Mouse (Mus musculus) spleen, adult 2 months (tissue): Measurements from ENCODE around the gene Toe1. TPM values are rescaled to one million over a fixed set of nuclear protein-coding genes. Genes with fewer than 3 reads are reported as not detected.

Experiments
- DNase-seq, 2 experiments: peaks; one replicate each; pipeline versions ENCODE4 v3.0.0 to v3.0.0-alpha.2; 2012 to 2021; ENCODE audit warnings: low spot score in 2 of 2, low read depth in 1 of 2
- H3K27ac ChIP-seq: fragments of 200-500 bp; 2 replicates; pipeline ENCODE4 v1.5.1; 2012; ENCODE audit warnings: low read length, inconsistent platforms; ENCODE audit not compliant: insufficient read depth
- H3K27me3 ChIP-seq: fragments of 200-500 bp; 2 replicates; pipeline ENCODE4 v1.6.1; 2012; ENCODE audit warnings: mild to moderate bottlenecking, moderate library complexity, low read length, inconsistent platforms; ENCODE audit not compliant: control insufficient read depth, insufficient read depth
- H3K36me3 ChIP-seq: fragments of 200-500 bp; 2 replicates; pipeline ENCODE4 v1.6.1; 2012; ENCODE audit warnings: mild to moderate bottlenecking, low read length, inconsistent platforms; ENCODE audit not compliant: control insufficient read depth, insufficient read depth
- H3K4me1 ChIP-seq: fragments of 200-500 bp; 2 replicates; pipeline ENCODE4 v1.6.1; 2011; ENCODE audit warnings: inconsistent platforms; ENCODE audit not compliant: control insufficient read depth, insufficient read depth, insufficient read length
- H3K4me3 ChIP-seq: fragments of 200-500 bp; 2 replicates; pipeline ENCODE4 v1.5.1; 2011; ENCODE audit warnings: mild to moderate bottlenecking, inconsistent platforms; ENCODE audit not compliant: insufficient read depth, insufficient read length; ENCODE audit errors: extremely low read depth
- CTCF ChIP-seq: fragments of 200-500 bp; IDR thresholded peaks from 2 replicates; pipeline ENCODE4 v1.5.1; 2011; ENCODE audit warnings: mild to moderate bottlenecking, inconsistent platforms; ENCODE audit not compliant: insufficient read depth, insufficient read length, insufficient replicate concordance; ENCODE audit errors: extremely low read depth
- POLR2A ChIP-seq: fragments of 200-500 bp; IDR thresholded peaks from 2 replicates; pipeline ENCODE4 v1.6.1; 2011; ENCODE audit warnings: low read depth, low read length, inconsistent platforms
- WGBS: fragments of 180-500 bp; shearing (Covaris S2); methylation state at CpG from one replicate; pipeline ENCODE4 v1.1.7; 2018; 5-methylcytosine and 5-hydroxymethylcytosine counted together
- polyA plus RNA-seq: library from polyadenylated mRNA; depleted of rRNA; stranded (reverse); fragments of >200 nt; gene quantifications from 2 replicates; pipeline ENCODE4 v1.2.3, GENCODE M21; 2012

Toe1 gene
- polyA plus RNA-seq, 1 experiment: 18.7 TPM

GRCm38 (mm10) chr4:116796442-116797110 lies 10.9 kb downstream of the Toe1 start:
- Histone ChIP-seq H3K27me3 (no peaks in the 10 kb centered on the region), H3K27ac (no peak overlapping the region), H3K36me3 (peaks cover 4% of the 10 kb centered on the region; the same call in 1 of the 2 replicates), H3K4me1 (no peaks in the 10 kb centered on the region), H3K4me3 (no peak overlapping the region)
- no peak for DNase-seq
- TF ChIP-seq POLR2A: no peak
- no peak for TF ChIP-seq CTCF
- 74% methylated on average over 1 of the region's 1 CpGs for WGBS

GRCm38 (mm10) chr4:116794273-116794672 lies 13.2 kb downstream of the Toe1 start:
- TF ChIP-seq POLR2A (no peak), CTCF (no peak)
- no peaks in the 10 kb centered on the region for H3K4me1 ChIP-seq
- no peak overlapping the region for H3K27ac ChIP-seq
- no peak for DNase-seq
- no peak overlapping the region for H3K4me3 ChIP-seq
- peaks cover 3% of the 10 kb centered on the region; the same call in 1 of the 2 replicates for H3K36me3 ChIP-seq
- no peaks in the 10 kb centered on the region for H3K27me3 ChIP-seq
- WGBS: 75% methylated on average over 2 of the region's 2 CpGs

GRCm38 (mm10) chr4:116792453-116792852 lies 15.0 kb downstream of the Toe1 start:
- Histone ChIP-seq H3K36me3 (peaks cover 3% of the 10 kb centered on the region; the same call in 1 of the 2 replicates), H3K27me3 (no peaks in the 10 kb centered on the region), H3K4me3 (no peak overlapping the region), H3K4me1 (no peaks in the 10 kb centered on the region), H3K27ac (no peak overlapping the region)
- no peak for DNase-seq
- TF ChIP-seq POLR2A: no peak
- TF ChIP-seq CTCF: no peak
- WGBS: 90% methylated on average over 8 of the region's 8 CpGs

GRCm38 (mm10) chr4:116788956-116789355 lies 18.5 kb downstream of the Toe1 start:
- Histone ChIP-seq H3K27me3 (no peaks in the 10 kb centered on the region), H3K4me3 (no peak overlapping the region), H3K36me3 (peaks cover 3% of the 10 kb centered on the region; the same call in 1 of the 2 replicates), H3K4me1 (no peaks in the 10 kb centered on the region), H3K27ac (no peak overlapping the region)
- WGBS: 17% methylated on average over 3 of the region's 3 CpGs
- peak; percentile 38; the same call in 1 of the 2 replicates for TF ChIP-seq CTCF
- TF ChIP-seq POLR2A: no peak
- peak; percentile 62 to 73 for DNase-seq

GRCm38 (mm10) chr4:116787985-116788760 lies 19.3 kb downstream of the Toe1 start:
- no peaks in the 10 kb centered on the region for H3K27me3 ChIP-seq
- H3K36me3 ChIP-seq: peaks cover 3% of the 10 kb centered on the region; the same call in 1 of the 2 replicates
- no peak overlapping the region for H3K27ac ChIP-seq
- TF ChIP-seq CTCF (no peak), POLR2A (no peak)
- no peaks in the 10 kb centered on the region for H3K4me1 ChIP-seq
- no peak overlapping the region for H3K4me3 ChIP-seq
- DNase-seq: no peak
- 28% methylated on average over 7 of the region's 7 CpGs for WGBS

- H3K27me3 ChIP-seq: no peaks in the 10 kb centered on the region
- H3K36me3 ChIP-seq: no peaks in the 10 kb centered on the region
- DNase-seq: no peak
- no peak for TF ChIP-seq CTCF
- TF ChIP-seq POLR2A: no peak
- no peaks in the 10 kb centered on the region for H3K4me1 ChIP-seq
- WGBS: 95% methylated on average over 1 of the region's 1 CpGs
- H3K27ac ChIP-seq: no peak overlapping the region
- no peak overlapping the region for H3K4me3 ChIP-seq
Measured at GRCm38 (mm10) chr4:116786587-116786986, 20.9 kb downstream of the Toe1 start.
